Mouse (Mus musculus) gastrocnemius, adult 2 months (tissue): Measurements from ENCODE around the gene Pkmyt1. TPM values are rescaled to one million over a fixed set of nuclear protein-coding genes. Genes with fewer than 3 reads are reported as not detected.
A peak's percentile ranks its signal among the peaks of the same experiment; 100 is the strongest.

ENCODE experiments used
- DNase-seq: peaks from one replicate; pipeline ENCODE4 v3.0.0; 2022
- H3K27ac ChIP-seq: fragments of 200-600 bp; 2 replicates; pipeline ENCODE4 v1.8.1; 2022; ENCODE audit warnings: mild to moderate bottlenecking
- H3K4me3 ChIP-seq: fragments of 200-600 bp; 2 replicates; pipeline ENCODE4 v1.8.1; 2022; ENCODE audit warnings: mild to moderate bottlenecking, moderate library complexity
- CTCF ChIP-seq: fragments of 200-600 bp; IDR thresholded peaks from 2 replicates; pipeline ENCODE4 v1.8.1; 2022; ENCODE audit warnings: antibody characterized with exemption, mild to moderate bottlenecking, moderate library complexity
- intact Hi-C: fragments of 180-260 bp; cut with DNase I; formaldehyde crosslinking; loops from one replicate; pipeline ENCODE4 v1.15.1; 2025
- total RNA-seq, 2 experiments: library from RNA; stranded (reverse); gene quantifications; 2 replicates each; pipeline ENCODE4 v1.2.3; 2021

Pkmyt1 gene
- total RNA-seq, 2 experiments from 2014 or later = 0.53 to 0.64 TPM

DNA sequence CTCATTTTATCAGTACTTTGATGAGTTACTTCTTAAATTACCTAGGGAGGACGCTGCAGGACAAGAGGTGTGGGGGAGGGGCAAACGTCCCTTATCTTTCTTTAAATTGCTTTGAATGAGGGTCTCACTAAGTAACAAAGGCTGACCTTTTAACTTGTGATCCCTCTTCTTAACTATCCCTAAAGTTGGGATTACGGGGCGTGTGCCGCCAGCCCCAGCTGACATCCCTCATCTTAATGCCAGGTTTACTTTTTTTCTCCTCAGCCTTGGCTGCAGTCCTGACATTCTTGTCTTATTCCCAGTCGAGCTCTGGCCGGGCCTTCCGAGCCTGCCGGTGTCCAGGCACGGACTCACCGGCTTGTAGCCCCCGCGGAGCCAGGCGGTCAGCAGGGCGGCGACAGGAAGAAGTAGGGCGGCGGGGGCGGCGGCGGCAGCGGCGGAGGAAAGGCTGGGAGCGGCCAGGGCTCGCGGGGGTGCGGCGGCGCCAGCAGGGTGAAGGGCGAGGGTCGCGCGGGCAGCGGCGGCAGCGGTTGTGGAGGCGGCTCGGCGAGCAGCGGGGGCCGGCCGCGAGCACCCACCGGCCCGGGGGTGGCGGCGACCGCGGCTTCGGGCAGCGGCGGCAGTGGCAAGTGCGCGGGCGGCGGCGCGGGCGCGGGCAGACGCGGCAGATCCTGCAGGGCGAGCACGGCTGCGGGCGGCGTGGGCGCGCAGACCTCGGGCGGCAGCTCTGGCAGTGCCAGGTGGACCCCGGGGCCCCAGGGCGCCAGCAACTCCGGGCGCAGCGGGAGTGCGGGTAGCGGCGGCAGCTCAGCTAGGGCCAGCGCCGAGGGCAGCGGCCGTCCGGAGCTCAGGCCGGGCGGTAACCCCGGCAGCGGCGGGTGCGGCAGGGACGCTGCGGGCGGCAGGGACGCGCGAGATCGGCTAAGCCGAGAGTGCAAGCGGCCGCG, 26.7 kb upstream of the Pkmyt1 start:
- Histone ChIP-seq H3K27ac (peak overlapping the region; percentile 87), H3K4me3 (peak overlapping the region; percentile 91)
- intact Hi-C loops = no loop called here
- peak; percentile 20; the same call in 1 of the 2 replicates for TF ChIP-seq CTCF
- peak; percentile 80 for DNase-seq

GRCm38 (mm10) chr17:23700079-23700478, 26.1 kb upstream of the Pkmyt1 start:
- intact Hi-C loops = no loop called here
- peak; percentile 87 for TF ChIP-seq CTCF
- H3K4me3 ChIP-seq = peak overlapping the region; percentile 91
- peak; percentile 96 for DNase-seq
- H3K27ac ChIP-seq = peak overlapping the region; percentile 87

GRCm38 (mm10) chr17:23703301-23703700, 22.8 kb upstream of the Pkmyt1 start:
- DNase-seq = no peak
- intact Hi-C loops = loop anchor here (2.0 kb wide), 1 partner anchor 26 kb away; the partner anchor contains the start of gene Tnfrsf12a
- Histone ChIP-seq H3K27ac (no peak overlapping the region), H3K4me3 (no peak overlapping the region)
- TF ChIP-seq CTCF = no peak

- Histone ChIP-seq H3K27ac (no peak overlapping the region), H3K4me3 (no peak overlapping the region)
- intact Hi-C loops = no loop called here
- no peak for TF ChIP-seq CTCF
- DNase-seq = no peak
Observed at GRCm38 (mm10) chr17:23704741-23705140, 21.4 kb upstream of the Pkmyt1 start.

GRCm38 (mm10) chr17:23705525-23706104, 20.5 kb upstream of the Pkmyt1 start:
- no peak for DNase-seq
- H3K4me3 ChIP-seq = no peak overlapping the region
- no peak for TF ChIP-seq CTCF
- intact Hi-C loops = loop anchor here (2.0 kb wide), 1 partner anchor 45 kb away; the partner anchor contains the start of gene Bicdl2
- H3K27ac ChIP-seq = no peak overlapping the region

- Histone ChIP-seq H3K4me3 (no peak overlapping the region), H3K27ac (no peak overlapping the region)
- intact Hi-C loops = loop anchor here (2.0 kb wide), 1 partner anchor 45 kb away; the partner anchor contains the start of gene Bicdl2
- TF ChIP-seq CTCF = peak; percentile 96
- DNase-seq = peak; percentile 83
Observed at GRCm38 (mm10) chr17:23706212-23706611, 19.9 kb upstream of the Pkmyt1 start.

GRCm38 (mm10) chr17:23717003-23717402, 9.1 kb upstream of the Pkmyt1 start:
- no peak for DNase-seq
- intact Hi-C loops = no loop called here
- Histone ChIP-seq H3K27ac (no peak overlapping the region), H3K4me3 (no peak overlapping the region)
- no peak for TF ChIP-seq CTCF

DNA sequence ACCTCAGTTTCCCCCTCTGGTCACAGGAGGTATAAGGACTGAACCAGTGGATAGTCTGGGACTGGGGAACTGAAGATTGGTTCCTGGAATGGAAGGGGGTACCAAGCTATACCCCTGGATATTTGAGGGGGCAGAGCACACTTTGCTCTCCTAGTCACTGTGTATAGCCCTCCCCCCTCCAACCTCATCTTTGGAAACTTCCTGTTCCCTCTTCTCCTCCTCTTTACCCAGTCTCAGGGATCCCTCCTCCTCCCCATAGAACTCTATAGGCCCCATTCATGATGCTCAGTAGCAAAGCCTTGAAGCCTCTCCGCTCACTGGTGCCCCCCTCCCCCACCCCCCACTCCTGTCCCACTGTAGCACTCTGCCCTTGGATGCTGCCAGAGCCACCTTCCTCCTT, 6.7 kb upstream of the Pkmyt1 start:
- DNase-seq = no peak
- Histone ChIP-seq H3K27ac (no peak overlapping the region), H3K4me3 (no peak overlapping the region)
- no peak for TF ChIP-seq CTCF
- intact Hi-C loops = no loop called here

GRCm38 (mm10) chr17:23721886-23722285, 4.2 kb upstream of the Pkmyt1 start:
- H3K27ac ChIP-seq = no peak overlapping the region
- DNase-seq = no peak
- intact Hi-C loops = loop anchor here (10.0 kb wide), 1 partner anchor 527 kb away; the partner anchor contains the start of gene Zfp40
- no peak overlapping the region for H3K4me3 ChIP-seq
- TF ChIP-seq CTCF = no peak

DNA sequence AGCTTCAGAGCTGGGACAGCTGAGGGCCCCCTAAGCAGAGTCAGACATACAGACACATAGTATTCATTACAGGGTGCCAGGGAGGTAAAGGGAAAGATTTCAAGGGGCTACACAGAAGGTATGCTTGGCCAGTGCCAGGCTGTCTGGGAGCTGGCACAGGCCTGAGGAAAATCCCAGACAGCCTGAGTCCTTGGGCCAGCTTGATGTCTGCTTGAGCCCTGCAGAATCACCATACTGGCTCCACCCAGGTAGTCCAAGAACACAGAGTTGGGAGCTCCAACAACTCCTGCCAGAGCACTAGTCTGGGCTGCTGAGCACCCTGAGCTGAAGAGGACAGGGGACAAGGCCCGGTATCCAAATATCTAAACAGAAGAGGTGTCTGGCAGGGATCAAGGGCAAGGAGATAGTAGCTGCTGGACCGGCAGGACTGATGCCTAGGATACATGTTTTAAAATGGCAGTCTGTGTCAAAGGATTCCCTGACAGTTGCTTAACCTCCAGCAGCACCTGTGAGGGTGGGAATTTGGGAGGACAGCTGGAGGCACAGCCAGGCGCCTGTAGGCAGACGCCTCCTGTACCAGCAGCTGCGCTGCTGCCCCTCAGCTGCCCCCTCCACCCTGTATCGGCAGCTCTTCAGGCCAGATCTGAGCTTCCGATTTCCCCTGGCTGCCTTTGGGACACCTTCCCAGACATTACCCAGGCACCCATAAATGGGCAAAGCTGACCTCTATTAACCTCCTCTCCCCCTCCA, 3.6 kb upstream of the Pkmyt1 start, which contains the start of gene 1520401A03Rik:
1520401A03Rik (minus strand) TSS at position 408 of the 750 bp plus-strand sequence.
- intact Hi-C loops = loop anchor here (10.0 kb wide), 1 partner anchor 528 kb away; the partner anchor contains the start of gene Zfp40
- DNase-seq = no peak
- no peak within 1 kb of the TSS for H3K4me3 ChIP-seq
- TF ChIP-seq CTCF = no peak
- H3K27ac ChIP-seq = no peak within 1 kb of the TSS

- intact Hi-C loops = loop anchor here (10.0 kb wide), 1 partner anchor 531 kb away; the partner anchor contains the start of gene Zfp40
- Histone ChIP-seq H3K4me3 (peak overlapping the region; percentile 93), H3K27ac (peak overlapping the region; percentile 88)
- TF ChIP-seq CTCF = no peak
- DNase-seq = no peak
Observed at GRCm38 (mm10) chr17:23725477-23725876, 659 bp upstream of the Pkmyt1 start.

DNA sequence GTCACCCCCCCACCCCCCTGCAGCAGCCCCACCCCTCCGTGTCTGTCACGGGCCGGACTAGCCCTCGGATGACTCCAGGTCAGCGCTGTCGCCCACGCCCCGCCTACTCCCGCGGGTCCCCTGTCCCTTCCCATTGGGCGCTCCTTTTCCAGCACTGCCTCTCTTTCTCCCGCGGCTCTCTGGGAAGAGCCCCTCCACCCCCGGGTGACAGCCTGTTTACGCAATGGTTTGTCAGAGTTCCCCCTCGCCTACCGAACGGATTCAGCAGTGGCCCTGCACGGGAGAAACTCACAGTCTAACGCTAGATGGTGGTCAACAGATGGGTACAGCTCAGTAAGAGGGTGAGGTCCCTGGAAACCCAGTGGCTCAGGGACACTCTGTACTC, 614 bp downstream of the Pkmyt1 start:
- DNase-seq = peak; percentile 88
- intact Hi-C loops = loop anchor here (10.0 kb wide), 1 partner anchor 532 kb away; the partner anchor contains the start of gene Zfp40
- Histone ChIP-seq H3K27ac (peak overlapping the region; percentile 88), H3K4me3 (peak overlapping the region; percentile 93)
- TF ChIP-seq CTCF = peak; percentile 4; the same call in 1 of the 2 replicates
